Mouse (Mus musculus): ENCODE measurements at regions not wholly inside any gene's neighbourhood (a gene's known extent, or its start where the extent isn't known, plus 50 kb on each side); places are given as distances from the start of the nearest gene placed in this dataset.

DNA sequence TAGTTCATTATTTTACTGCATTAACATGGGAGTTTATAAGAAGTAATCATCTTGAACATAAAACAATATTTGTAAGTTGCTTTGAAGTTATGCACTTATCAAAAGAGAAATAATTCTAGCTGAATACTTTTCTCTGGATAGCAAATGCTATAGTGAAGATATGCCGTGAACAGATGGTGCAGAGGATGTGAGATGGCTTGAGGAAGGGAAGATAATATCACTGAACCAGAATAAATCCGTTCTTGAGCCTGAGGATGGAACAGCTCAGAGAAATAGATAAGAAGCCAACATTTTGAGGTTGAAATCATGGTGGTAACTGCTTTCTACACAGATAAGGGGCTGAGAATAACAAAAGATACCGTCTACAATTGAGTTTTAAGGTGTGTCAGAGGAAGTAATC, 1239.7 kb upstream of the Gm12353 start:
- TF ChIP-seq CTCF (IDR thresholded peaks at IDR 0.05; ENCODE audit: borderline replicate concordance, extremely low read depth, insufficient read depth, insufficient read length) (no peak), POLR2A (IDR thresholded peaks at IDR 0.05; ENCODE audit: borderline replicate concordance, extremely low read depth, insufficient read depth, insufficient read length, poor library complexity, severe bottlenecking) (no peak)

Data from brain, embryonic 14.5 days (tissue).